Mouse (Mus musculus): ENCODE measurements around the gene Fbxo40. TPM values are rescaled to one million over a fixed set of nuclear protein-coding genes. Genes with fewer than 3 reads are reported as not detected.
A peak's percentile ranks its signal among the peaks of the same experiment; 100 is the strongest.

Gene Fbxo40
- polyA plus RNA-seq, 1 experiment = 0.01 TPM

DNA sequence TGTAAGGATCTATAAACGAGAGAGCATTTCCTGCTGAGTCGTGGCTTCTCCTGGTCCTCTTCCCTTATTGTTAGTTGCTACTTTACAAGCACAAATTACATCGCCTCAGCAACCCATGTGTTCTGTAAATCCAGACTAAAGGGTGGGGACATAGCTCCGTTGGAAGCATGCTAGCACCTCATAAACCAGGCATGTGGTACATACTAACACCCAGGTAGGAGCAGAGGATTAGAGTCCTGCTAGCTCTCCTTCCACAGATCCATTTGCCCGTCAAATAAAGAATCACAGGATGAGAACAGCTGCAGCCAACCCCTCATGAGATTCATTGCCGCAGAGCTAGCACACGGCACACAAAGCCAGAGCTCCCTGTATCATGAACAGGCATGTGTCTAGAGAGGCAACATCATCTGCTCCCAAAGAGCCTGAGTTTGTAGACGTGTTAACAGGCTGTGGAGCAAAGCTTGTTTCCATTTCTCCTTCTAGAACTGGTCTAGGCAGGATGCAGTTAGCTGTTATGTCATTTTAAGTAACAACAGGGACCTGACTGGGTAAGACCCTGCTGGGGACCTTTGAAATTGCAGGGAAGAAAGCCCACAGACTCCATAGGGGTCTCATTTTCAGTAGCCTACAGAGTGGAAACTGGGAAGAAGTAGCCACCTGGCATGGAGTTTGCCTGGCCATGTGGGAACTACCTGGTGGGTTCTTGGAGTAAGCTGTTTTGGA is 40.5 kb downstream of the Fbxo40 start:
- no peaks in the 10 kb centered on the region for H3K4me1 ChIP-seq (ENCODE audit: control insufficient read depth, insufficient read depth, insufficient read length)
- peaks cover 23% of the 10 kb centered on the region for H3K36me3 ChIP-seq (ENCODE audit: control insufficient read depth, insufficient read depth, low read length)
- H3K4me3 ChIP-seq (ENCODE audit: extremely low read depth, insufficient read depth, insufficient read length) = no peak overlapping the region
- WGBS = 84% methylated on average over 8 of the region's 8 CpGs
- H3K27ac ChIP-seq (ENCODE audit: insufficient read depth, low read length) = no peak overlapping the region
- no peak for TF ChIP-seq CTCF (IDR thresholded peaks at IDR 0.05; ENCODE audit: extremely low read depth, insufficient read depth, insufficient read length, insufficient replicate concordance)
- H3K27me3 ChIP-seq (ENCODE audit: control insufficient read depth, insufficient read depth, low read length) = no peaks in the 10 kb centered on the region
- DNase-seq (ENCODE audit: low read depth in 1 of 2, low spot score in 2 of 2) = no peak

GRCm38 (mm10) chr16:36947646-36948197 is 42.5 kb downstream of the Fbxo40 start:
- no peak overlapping the region for H3K27ac ChIP-seq (ENCODE audit: insufficient read depth, low read length)
- DNase-seq (ENCODE audit: low read depth in 1 of 2, low spot score in 2 of 2) = no peak
- no peak overlapping the region for H3K4me3 ChIP-seq (ENCODE audit: extremely low read depth, insufficient read depth, insufficient read length)
- H3K4me1 ChIP-seq (ENCODE audit: control insufficient read depth, insufficient read depth, insufficient read length) = no peaks in the 10 kb centered on the region
- whole genome bisulfite sequencing = 67% methylated on average over 4 of the region's 4 CpGs
- peaks cover 20% of the 10 kb centered on the region for H3K36me3 ChIP-seq (ENCODE audit: control insufficient read depth, insufficient read depth, low read length)
- TF ChIP-seq POLR2A (IDR thresholded peaks at IDR 0.05; ENCODE audit: low read depth, low read length) (no peak), CTCF (IDR thresholded peaks at IDR 0.05; ENCODE audit: extremely low read depth, insufficient read depth, insufficient read length, insufficient replicate concordance) (no peak)
- H3K27me3 ChIP-seq (ENCODE audit: control insufficient read depth, insufficient read depth, low read length) = no peaks in the 10 kb centered on the region

DNA sequence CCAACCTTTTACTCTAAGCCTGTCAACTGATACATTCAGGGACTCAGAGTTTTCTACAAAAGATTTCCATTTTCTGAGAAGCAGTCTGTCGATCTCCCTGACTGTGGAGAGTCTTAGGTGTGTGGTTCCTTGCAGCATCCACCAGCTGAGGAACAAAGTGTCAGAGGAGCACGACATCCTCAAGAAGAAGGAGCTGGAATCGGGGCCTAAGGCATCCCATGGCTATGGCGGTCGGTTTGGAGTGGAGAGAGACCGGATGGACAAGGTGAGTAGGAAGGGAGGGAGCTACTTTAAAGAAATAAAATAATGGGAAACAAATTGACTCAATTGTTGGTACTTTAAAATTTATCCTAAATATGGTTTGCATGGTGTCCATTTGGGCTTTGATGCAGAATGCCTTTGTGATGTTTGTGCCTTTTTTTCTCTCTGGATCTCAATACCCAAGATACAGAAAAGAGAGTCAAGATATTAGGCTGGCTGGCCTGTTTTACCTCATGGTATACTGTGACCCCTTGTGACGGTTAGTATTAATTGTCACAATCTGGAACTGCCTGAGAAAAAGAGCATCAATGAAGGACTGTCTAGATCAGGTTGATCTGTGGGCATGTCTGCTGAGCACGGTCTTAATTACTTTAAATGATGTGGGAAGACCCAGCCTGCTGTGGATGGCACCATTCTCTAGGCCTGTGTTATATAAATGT is 43.7 kb downstream of the Fbxo40 start:
- Histone ChIP-seq H3K36me3 (ENCODE audit: control insufficient read depth, insufficient read depth, low read length) (peaks cover 20% of the 10 kb centered on the region), H3K4me1 (ENCODE audit: control insufficient read depth, insufficient read depth, insufficient read length) (peaks cover 3% of the 10 kb centered on the region), H3K27ac (ENCODE audit: insufficient read depth, low read length) (no peak overlapping the region), H3K27me3 (ENCODE audit: control insufficient read depth, insufficient read depth, low read length) (no peaks in the 10 kb centered on the region), H3K4me3 (ENCODE audit: extremely low read depth, insufficient read depth, insufficient read length) (no peak overlapping the region)
- TF ChIP-seq CTCF (IDR thresholded peaks at IDR 0.05; ENCODE audit: extremely low read depth, insufficient read depth, insufficient read length, insufficient replicate concordance) (no peak), POLR2A (IDR thresholded peaks at IDR 0.05; ENCODE audit: low read depth, low read length) (no peak)
- WGBS = 93% methylated on average over 8 of the region's 8 CpGs
- DNase-seq (ENCODE audit: low read depth in 1 of 2, low spot score in 2 of 2) = no peak

DNA sequence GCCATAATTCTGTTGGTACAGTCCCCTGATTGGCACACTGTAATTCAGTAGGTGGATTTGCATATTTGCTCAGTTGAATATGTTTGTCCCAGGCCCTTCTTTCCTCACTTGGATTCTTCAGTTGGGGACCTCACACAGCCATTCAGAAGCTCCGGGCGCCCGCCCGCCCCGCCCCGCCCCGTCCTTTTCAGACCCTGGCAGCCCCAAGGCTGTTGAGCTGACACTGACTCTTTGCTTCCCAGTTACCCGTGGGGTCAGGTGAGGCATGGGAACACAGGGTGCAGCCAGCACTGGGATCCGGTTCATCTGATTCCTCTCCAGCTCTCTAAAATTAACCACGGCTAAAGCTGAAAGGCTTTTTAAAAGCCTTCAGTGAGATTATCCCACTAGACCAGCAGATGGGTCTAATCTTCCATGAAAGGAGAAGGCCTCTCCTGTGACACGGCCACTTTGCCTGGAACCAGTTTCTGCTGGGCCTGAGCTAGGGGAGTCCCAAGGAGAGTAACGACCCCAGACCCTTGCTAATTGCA is 45.3 kb downstream of the Fbxo40 start:
- Histone ChIP-seq H3K27me3 (ENCODE audit: control insufficient read depth, insufficient read depth, low read length) (no peaks in the 10 kb centered on the region), H3K36me3 (ENCODE audit: control insufficient read depth, insufficient read depth, low read length) (peaks cover 12% of the 10 kb centered on the region), H3K4me1 (ENCODE audit: control insufficient read depth, insufficient read depth, insufficient read length) (peaks cover 7% of the 10 kb centered on the region), H3K27ac (ENCODE audit: insufficient read depth, low read length) (no peak overlapping the region), H3K4me3 (ENCODE audit: extremely low read depth, insufficient read depth, insufficient read length) (no peak overlapping the region)
- WGBS = 94% methylated on average over 12 of the region's 12 CpGs
- TF ChIP-seq POLR2A (IDR thresholded peaks at IDR 0.05; ENCODE audit: low read depth, low read length) (no peak), CTCF (IDR thresholded peaks at IDR 0.05; ENCODE audit: extremely low read depth, insufficient read depth, insufficient read length, insufficient replicate concordance) (no peak)
- no peak for DNase-seq (ENCODE audit: low read depth in 1 of 2, low spot score in 2 of 2)

DNA sequence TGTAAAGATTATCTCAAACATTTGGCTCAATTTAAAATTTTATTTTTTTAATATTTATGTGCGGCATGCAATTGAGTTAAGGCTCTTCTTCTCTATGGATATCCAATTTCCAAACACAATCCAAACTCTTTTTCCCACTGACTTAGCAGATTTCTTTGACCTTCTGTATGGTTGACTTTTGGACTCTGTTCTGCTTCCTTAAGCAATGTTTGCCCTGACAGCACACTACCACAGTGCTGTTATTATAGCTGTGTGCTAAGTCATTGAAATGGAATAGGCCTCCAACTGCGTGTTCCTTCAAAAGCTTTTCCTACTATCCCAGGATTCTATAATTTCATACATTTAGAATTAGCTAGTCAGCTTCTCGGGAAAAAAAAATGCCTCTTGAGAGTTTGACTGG is 46.7 kb downstream of the Fbxo40 start:
- WGBS = 94% methylated on average over 3 of the region's 3 CpGs
- H3K4me3 ChIP-seq (ENCODE audit: extremely low read depth, insufficient read depth, insufficient read length) = no peak overlapping the region
- peaks cover 18% of the 10 kb centered on the region for H3K36me3 ChIP-seq (ENCODE audit: control insufficient read depth, insufficient read depth, low read length)

DNA sequence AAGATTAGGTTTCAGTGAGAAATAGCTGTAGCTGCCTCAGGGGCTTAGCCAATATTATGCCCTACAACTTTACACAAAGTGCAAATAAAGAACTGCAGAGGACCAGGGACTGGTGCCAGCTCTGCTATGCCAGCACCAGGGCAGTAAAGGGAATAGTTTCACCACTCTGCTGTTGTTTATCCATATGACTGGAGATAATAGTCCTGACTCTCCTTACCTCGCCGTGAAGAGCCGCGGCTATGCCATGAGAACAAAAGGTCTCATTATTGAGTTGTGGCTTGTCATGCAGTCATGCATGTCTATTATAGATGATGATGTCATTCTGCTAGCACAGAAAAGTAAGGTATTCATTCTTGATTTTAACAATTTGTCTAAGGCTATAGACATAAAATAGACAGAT is 48.4 kb downstream of the Fbxo40 start:
- H3K27ac ChIP-seq (ENCODE audit: insufficient read depth, low read length) = peak overlapping the region; percentile 63
- no peak overlapping the region; the same call in 1 of the 2 replicates for H3K4me3 ChIP-seq (ENCODE audit: extremely low read depth, insufficient read depth, insufficient read length)
- 63% methylated on average over 4 of the region's 4 CpGs for WGBS

More for the DNA sequence above, 46.7 kb downstream of the Fbxo40 start:
- no peak for TF ChIP-seq CTCF (IDR thresholded peaks at IDR 0.05; ENCODE audit: extremely low read depth, insufficient read depth, insufficient read length, insufficient replicate concordance)
- TF ChIP-seq POLR2A (IDR thresholded peaks at IDR 0.05; ENCODE audit: low read depth, low read length) = no peak
- DNase-seq (ENCODE audit: low read depth in 1 of 2, low spot score in 2 of 2) = no peak
- Histone ChIP-seq H3K27ac (ENCODE audit: insufficient read depth, low read length) (no peak overlapping the region), H3K4me1 (ENCODE audit: control insufficient read depth, insufficient read depth, insufficient read length) (peaks cover 9% of the 10 kb centered on the region), H3K27me3 (ENCODE audit: control insufficient read depth, insufficient read depth, low read length) (no peaks in the 10 kb centered on the region)

More for the DNA sequence above, 48.4 kb downstream of the Fbxo40 start:
- Histone ChIP-seq H3K4me1 (ENCODE audit: control insufficient read depth, insufficient read depth, insufficient read length) (peaks cover 12% of the 10 kb centered on the region), H3K27me3 (ENCODE audit: control insufficient read depth, insufficient read depth, low read length) (no peaks in the 10 kb centered on the region), H3K36me3 (ENCODE audit: control insufficient read depth, insufficient read depth, low read length) (peaks cover 21% of the 10 kb centered on the region)
- no peak for DNase-seq (ENCODE audit: low read depth in 1 of 2, low spot score in 2 of 2)
- no peak for TF ChIP-seq POLR2A (IDR thresholded peaks at IDR 0.05; ENCODE audit: low read depth, low read length)

Data from spleen, adult 2 months (tissue).